Mouse (Mus musculus) induced T-regulatory cell, adult 2 months (primary cell): Measurements from ENCODE around the gene Cyp1a1.

Experiments used
- DNase-seq: peaks from one replicate; pipeline ENCODE4 v3.0.0-alpha.2; 2012; ENCODE audit warnings: low read depth

The Cyp1a1 gene

GRCm38 (mm10) chr9:57656631-57657350 is 30.9 kb upstream of the Cyp1a1 start:
- no peak for DNase-seq

- peak; percentile 14 for DNase-seq
Measured at GRCm38 (mm10) chr9:57657843-57658242, 29.9 kb upstream of the Cyp1a1 start.

- DNase-seq: peak; percentile 37
Measured at GRCm38 (mm10) chr9:57658970-57659369, 28.8 kb upstream of the Cyp1a1 start.

GRCm38 (mm10) chr9:57659774-57660173 is 28.0 kb upstream of the Cyp1a1 start:
- DNase-seq: peak; percentile 86

- DNase-seq: peak; percentile 9
Measured at GRCm38 (mm10) chr9:57660501-57660900, 27.2 kb upstream of the Cyp1a1 start.

- no peak for DNase-seq
Measured at GRCm38 (mm10) chr9:57661552-57661951, 26.2 kb upstream of the Cyp1a1 start.

GRCm38 (mm10) chr9:57664616-57665015 is 23.1 kb upstream of the Cyp1a1 start:
- DNase-seq: no peak

GRCm38 (mm10) chr9:57666536-57666935 is 21.2 kb upstream of the Cyp1a1 start:
- DNase-seq: no peak

GRCm38 (mm10) chr9:57667136-57667535 is 20.6 kb upstream of the Cyp1a1 start:
- peak; percentile 21 for DNase-seq

GRCm38 (mm10) chr9:57667817-57668216 is 19.9 kb upstream of the Cyp1a1 start:
- DNase-seq: no peak

GRCm38 (mm10) chr9:57668277-57668676 is 19.5 kb upstream of the Cyp1a1 start:
- no peak for DNase-seq

- no peak for DNase-seq
Measured at GRCm38 (mm10) chr9:57669566-57669965, 18.2 kb upstream of the Cyp1a1 start.

- DNase-seq: no peak
Measured at GRCm38 (mm10) chr9:57671037-57671436, 16.7 kb upstream of the Cyp1a1 start.

- no peak for DNase-seq
Measured at GRCm38 (mm10) chr9:57671500-57671899, 16.2 kb upstream of the Cyp1a1 start.

GRCm38 (mm10) chr9:57681411-57681810 is 6.3 kb upstream of the Cyp1a1 start:
- no peak for DNase-seq

GRCm38 (mm10) chr9:57683520-57683919 is 4.2 kb upstream of the Cyp1a1 start, which contains the start of gene Cyp1a2:
TSS of gene Cyp1a2 (minus strand) at chr9:57683703.
- DNase-seq: no peak

GRCm38 (mm10) chr9:57686011-57686410 is 1.7 kb upstream of the Cyp1a1 start:
- DNase-seq: no peak

- peak; percentile 54 for DNase-seq
Measured at GRCm38 (mm10) chr9:57688158-57688557, 430 bp downstream of the Cyp1a1 start.

- DNase-seq: no peak
Measured at GRCm38 (mm10) chr9:57688606-57689005, 878 bp downstream of the Cyp1a1 start.

GRCm38 (mm10) chr9:57694108-57694507 is 6.4 kb downstream of the Cyp1a1 start:
- DNase-seq: no peak

- DNase-seq: peak; percentile 28
Measured at GRCm38 (mm10) chr9:57696380-57697285, 8.9 kb downstream of the Cyp1a1 start.

GRCm38 (mm10) chr9:57697380-57697779 is 9.7 kb downstream of the Cyp1a1 start:
- DNase-seq: no peak
